Mouse (Mus musculus): ENCODE results near the gene Gpm6a. TPM values are rescaled to one million over a fixed set of nuclear protein-coding genes. Genes with fewer than 3 reads are reported as not detected.
"Not testable (repeated sequence)": the region's sequence is repeated elsewhere in the genome, so short reads cannot be mapped to it uniquely, and the experiment has no call there.

The Gpm6a gene
- total RNA-seq, 2 experiments from 2014 or later, result 959 to 981 TPM

DNA sequence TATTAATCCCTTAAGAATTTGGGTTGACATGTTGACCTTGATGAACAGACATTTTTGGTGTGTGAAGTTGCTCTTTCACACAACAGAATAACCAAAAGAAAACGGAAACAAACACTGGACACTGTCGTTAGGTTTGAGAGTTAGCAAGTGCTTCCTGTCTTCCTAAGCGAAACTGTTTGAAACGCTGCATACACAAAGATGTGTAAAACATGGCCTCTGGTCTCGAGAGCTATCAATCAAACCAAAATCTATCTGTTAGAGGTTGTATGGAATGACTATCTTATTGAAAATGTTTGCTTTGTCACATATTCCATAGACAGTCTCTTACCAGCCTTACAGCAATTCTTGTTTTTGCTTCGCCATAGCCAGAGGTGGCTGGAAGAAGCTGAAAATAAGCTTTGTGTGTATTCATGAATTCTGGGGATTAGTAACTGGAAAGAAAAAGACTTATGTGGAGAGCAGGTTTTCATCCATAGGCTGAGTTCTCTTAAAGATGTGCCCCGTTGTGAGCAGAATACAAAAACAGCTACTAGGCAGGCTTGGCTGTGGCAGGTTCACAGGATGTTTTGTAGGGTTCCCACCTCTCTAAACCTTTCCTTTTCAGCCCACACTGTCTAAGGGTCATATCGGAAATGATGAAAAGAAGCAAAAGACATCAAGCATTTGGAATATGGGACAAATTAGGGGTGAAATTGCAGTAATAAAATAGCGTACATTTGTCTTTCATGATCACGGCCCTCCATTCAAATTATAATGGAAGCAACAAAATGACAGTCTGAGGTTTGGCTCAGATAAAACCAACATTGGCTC lies 71.4 kb downstream of the Gpm6a start:
- TF ChIP-seq CTCF (conservative IDR thresholded peaks at IDR 0.05), result no peak
- DNase-seq (ENCODE audit: low spot score in 2 of 2), result no peak
- peak overlapping the region; percentile 85 for H3K27ac ChIP-seq
- peak overlapping the region; percentile 19 for H3K4me3 ChIP-seq

DNA sequence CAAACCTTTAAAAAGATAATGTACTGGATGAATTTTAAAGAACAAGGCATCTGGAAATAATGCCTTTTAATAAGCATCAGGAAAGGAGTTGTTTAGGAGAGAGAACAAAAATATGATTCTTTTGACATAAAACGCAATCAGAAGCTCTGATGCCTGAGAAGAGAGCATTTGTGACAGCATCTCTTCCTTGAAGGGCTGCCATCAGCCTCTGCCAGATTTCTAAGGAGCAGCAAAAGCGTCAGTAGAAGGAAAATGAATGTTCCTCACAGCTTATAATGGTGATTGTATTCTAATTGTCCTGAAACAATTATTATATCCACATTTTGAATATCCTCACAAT lies 72.0 kb downstream of the Gpm6a start:
- H3K4me3 ChIP-seq, result peak overlapping the region; percentile 19; the same call in 1 of the 2 replicates
- DNase-seq (ENCODE audit: low spot score in 2 of 2), result no peak
- peak overlapping the region; percentile 85 for H3K27ac ChIP-seq
- no peak for TF ChIP-seq CTCF (conservative IDR thresholded peaks at IDR 0.05)

DNA sequence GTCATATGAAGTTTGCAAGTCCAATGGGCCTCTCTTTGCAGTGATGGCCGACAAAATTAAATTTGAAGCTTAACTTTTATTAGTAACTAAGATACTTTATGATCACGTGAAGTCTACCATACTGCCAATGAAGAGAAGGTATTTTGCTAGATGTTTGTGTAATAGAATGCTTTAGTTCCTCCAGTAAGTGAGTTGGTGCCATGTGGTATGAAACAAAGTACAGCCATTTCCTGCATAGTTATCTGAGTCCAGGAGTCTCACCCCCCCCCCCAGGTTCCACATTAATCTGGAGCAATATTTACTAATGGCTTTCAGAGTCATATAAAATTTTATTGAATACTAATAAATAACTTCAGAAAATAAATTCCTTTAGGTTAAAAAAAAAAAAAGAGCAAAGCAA lies 73.7 kb downstream of the Gpm6a start:
- no peak for TF ChIP-seq CTCF (conservative IDR thresholded peaks at IDR 0.05)
- Histone ChIP-seq H3K27ac (peak overlapping the region; percentile 61; the same call in 1 of the 2 replicates), H3K4me3 (no peak overlapping the region)
- no peak for DNase-seq (ENCODE audit: low spot score in 2 of 2)

DNA sequence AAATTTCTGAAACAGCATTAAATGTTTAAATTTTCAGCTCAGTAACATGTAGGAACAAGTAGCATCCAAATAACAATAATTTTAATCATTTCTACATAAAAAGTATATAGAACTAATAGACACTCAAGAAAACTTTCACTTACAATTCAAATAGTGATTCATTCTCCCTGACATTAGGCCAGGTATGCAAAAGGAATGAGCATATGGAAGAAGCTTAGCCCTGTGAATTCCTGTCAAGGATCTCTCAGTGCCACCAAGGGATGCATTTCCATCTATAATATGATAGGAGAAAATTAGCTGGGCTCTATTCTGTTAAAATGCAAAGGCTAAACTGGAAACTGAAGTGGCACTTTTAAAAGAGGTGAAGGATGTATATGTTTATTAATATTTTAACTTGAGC lies 76.5 kb downstream of the Gpm6a start:
- Histone ChIP-seq H3K4me3 (no peak overlapping the region), H3K27ac (peak overlapping the region; percentile 72; the same call in 1 of the 2 replicates)
- TF ChIP-seq CTCF (conservative IDR thresholded peaks at IDR 0.05), result no peak
- no peak for DNase-seq (ENCODE audit: low spot score in 2 of 2)

DNA sequence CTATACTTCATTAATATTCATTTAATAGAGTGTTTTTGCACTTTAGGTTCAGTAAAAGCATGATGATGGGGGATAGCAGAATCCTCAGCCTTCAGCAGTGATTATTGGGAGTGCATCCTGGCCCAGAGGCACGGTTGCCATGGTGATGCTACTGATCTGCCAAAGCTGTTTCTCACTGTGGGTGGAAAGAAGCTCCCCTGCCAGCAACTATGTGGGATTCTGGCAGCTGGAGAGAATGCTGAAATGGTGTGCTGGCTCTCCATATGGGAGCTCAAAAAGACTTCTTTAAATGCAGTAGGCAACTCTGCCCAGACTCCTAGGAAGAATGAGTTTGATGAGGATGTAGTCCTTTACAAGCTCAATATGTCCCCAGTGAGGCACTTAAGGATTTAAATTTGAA lies 79.7 kb downstream of the Gpm6a start:
- peak; percentile 94 to 97 for DNase-seq (ENCODE audit: low spot score in 2 of 2)
- no peak for TF ChIP-seq CTCF (conservative IDR thresholded peaks at IDR 0.05)
- H3K4me3 ChIP-seq, result peak overlapping the region; percentile 15; the same call in 1 of the 2 replicates
- peak overlapping the region; percentile 89 for H3K27ac ChIP-seq

DNA sequence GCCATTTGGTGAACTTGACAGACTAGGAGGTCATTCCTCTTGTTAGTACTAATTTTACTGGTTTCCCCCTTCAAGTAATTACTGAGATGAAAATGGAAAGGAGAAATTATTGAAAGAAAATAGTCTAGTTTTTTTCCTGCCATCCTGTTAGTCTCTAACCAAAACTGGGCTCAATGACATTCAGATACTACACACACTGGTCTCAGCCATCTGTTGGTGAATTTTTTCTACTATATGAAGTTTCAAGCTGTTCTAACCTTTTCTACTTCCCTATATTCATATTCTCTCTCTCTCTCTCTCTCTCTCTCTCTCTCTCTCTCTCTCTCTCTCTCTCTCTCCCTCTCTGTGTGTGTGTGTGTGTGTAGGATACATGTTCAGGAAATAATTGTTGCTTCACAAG lies 80.8 kb downstream of the Gpm6a start:
- DNase-seq (ENCODE audit: low spot score in 2 of 2), result no peak
- H3K4me3 ChIP-seq, result peak overlapping the region; percentile 15; the same call in 1 of the 2 replicates
- TF ChIP-seq CTCF (conservative IDR thresholded peaks at IDR 0.05), result no peak
- H3K27ac ChIP-seq, result peak overlapping the region; percentile 89

DNA sequence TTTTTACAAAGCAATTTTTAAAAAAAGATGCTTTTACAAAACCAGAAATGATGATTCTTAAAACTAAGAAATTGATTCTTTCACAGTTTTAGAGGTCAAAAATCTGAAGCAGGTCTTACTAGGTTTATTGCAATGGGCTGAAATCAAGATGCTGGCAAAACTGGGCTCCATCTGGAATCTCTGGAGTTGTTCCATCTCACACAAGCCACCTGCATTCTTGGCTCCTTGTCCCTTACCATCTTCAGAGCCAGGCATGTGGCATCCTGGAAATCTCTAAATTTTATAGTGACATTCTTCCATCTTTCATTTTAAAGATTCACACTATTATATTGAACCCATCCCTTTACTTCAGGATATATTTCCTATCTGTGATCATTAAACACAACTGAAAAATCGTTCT lies 88.3 kb downstream of the Gpm6a start:
- DNase-seq (ENCODE audit: low spot score in 2 of 2), result no peak
- no peak overlapping the region for H3K4me3 ChIP-seq
- TF ChIP-seq CTCF (conservative IDR thresholded peaks at IDR 0.05), result no peak

DNA sequence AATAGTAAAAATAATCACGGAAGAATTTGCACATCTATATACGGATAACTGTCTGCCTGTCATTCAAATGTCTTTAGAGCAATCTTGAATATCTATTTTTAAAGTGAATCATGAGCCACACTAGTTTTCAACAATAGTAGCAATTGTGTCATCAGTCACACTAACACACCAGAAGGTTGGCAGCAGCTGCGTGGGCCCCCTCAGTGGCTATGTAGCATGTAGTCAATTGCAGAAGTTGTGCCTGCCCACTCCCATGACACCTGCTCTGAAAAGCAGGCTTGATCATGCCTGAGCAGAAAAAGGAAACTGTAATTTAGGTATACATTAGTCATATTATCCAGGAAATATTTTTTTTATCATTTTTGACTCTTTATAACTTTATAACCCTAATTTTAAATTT lies 93.8 kb downstream of the Gpm6a start:
- DNase-seq (ENCODE audit: low spot score in 2 of 2), result peak; percentile 81 to 84
- peak overlapping the region; percentile 80 for H3K27ac ChIP-seq
- TF ChIP-seq CTCF (conservative IDR thresholded peaks at IDR 0.05), result no peak
- H3K4me3 ChIP-seq, result no peak overlapping the region

More for the DNA sequence above, 88.3 kb downstream of the Gpm6a start:
- peak overlapping the region; percentile 8; the same call in 1 of the 2 replicates for H3K27ac ChIP-seq

DNA sequence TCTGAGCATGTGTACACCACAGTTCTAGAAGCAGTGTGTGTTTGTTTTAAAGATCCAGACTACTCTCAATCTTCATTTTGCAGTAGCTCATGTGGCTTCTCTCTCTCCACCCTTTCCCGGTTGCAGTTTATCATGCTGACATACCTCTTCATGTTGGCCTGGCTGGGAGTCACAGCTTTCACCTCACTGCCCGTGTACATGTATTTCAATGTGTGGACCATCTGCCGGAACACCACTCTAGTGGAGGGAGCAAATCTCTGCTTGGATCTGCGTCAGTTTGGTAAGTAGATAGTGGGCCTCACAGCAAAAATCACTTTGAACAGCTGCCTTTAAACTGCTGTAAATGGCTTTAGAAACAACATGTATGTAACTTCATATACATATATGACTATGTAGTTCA lies 95.3 kb downstream of the Gpm6a start:
- DNase-seq (ENCODE audit: low spot score in 2 of 2), result no peak
- H3K4me3 ChIP-seq, result no peak overlapping the region
- no peak for TF ChIP-seq CTCF (conservative IDR thresholded peaks at IDR 0.05)
- peak overlapping the region; percentile 80 for H3K27ac ChIP-seq

DNA sequence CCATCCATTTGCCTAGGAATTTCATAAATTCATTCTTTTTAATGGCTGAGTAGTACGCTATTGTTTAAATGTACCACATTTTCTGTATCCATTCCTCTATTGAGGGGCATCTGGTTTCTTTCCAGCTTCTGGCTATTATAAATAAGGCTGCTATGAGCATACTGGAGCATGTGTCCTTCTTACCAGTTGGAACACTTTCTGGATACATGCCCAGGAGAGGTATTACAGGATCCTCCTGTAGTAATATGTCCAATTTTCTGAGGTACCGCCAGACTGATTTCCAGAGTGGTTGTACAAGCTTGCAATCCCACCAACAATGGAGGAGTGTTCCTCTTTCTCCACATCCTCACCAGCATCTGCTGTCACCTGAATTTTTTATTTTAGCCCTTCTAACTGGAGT lies 114.2 kb downstream of the Gpm6a start:
- H3K4me3 ChIP-seq; DNase-seq (ENCODE audit: low spot score in 2 of 2): not testable (repeated sequence)

DNA sequence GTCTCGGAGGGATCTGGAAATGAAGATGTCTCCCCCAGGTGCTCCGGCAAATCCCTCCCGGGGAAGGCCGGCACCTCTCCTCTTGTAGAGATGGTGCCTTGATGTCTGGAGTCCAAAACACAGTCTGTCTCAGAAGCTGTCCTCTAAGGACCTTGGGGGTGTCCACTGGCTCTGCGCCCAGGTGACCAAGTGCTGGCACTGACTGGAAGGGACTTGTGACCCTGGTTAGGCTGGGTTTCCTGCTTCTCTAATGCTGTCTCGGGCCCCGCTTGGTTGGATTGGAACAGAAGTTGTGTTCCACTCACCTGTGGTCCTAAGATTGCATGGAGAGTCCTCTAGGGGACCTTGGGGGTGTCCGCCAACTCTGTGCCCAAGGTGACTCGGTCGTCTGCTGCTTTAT lies 118.8 kb downstream of the Gpm6a start:
- no peak for TF ChIP-seq CTCF (conservative IDR thresholded peaks at IDR 0.05)
- Histone ChIP-seq H3K4me3 (no peak overlapping the region), H3K27ac (no peak overlapping the region)
- DNase-seq (ENCODE audit: low spot score in 2 of 2), result no peak

More for the DNA sequence above, 114.2 kb downstream of the Gpm6a start:
- not testable (repeated sequence) for H3K27ac ChIP-seq

DNA sequence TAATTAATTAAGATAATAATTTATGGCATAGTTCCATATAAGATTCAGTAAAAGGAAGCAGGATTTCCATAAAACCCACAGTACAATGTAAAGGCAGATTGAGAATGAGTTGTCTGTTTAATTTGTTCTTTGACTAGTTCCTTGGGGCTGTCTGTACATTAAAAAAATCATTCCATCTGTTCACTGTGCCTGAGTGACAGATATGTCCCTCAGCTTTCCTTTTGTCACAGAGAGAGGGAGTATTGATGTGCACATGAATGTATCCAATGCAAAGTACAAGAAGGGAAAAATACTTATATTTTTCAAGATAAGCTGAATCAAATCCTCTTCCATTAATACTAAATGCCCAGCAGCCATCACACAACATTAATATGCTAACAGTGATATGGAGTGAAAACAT lies 147.6 kb downstream of the Gpm6a start:
- Histone ChIP-seq H3K4me3 (no peak overlapping the region), H3K27ac (peak overlapping the region; percentile 46)
- TF ChIP-seq CTCF (conservative IDR thresholded peaks at IDR 0.05), result 0 out of 2 replicates have a peak, but pooled peaks have one; percentile 12
- DNase-seq (ENCODE audit: low spot score in 2 of 2), result peak in 1 of 2 experiments; percentile 21

DNA sequence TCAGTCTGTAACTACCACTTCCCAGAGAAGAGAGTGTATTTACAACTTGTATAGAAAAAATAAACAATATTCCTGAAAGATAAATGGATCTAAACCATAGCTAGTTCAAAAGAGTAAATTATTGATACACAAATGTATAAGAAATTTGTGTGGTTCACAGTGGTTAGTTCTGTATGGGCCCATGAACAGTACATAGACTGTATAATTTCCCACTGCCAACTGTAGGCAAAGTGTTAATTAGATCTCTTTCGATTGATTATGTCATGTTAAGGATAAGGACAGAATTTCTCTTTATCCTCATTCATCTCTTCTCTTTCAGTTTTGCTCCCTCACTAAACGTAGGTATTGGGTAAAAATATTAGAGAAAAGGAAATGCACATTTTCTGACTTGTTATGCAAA lies 148.4 kb downstream of the Gpm6a start:
- no peak for DNase-seq (ENCODE audit: low spot score in 2 of 2)
- Histone ChIP-seq H3K27ac (peak overlapping the region; percentile 46), H3K4me3 (no peak overlapping the region)
- TF ChIP-seq CTCF (conservative IDR thresholded peaks at IDR 0.05), result no peak

DNA sequence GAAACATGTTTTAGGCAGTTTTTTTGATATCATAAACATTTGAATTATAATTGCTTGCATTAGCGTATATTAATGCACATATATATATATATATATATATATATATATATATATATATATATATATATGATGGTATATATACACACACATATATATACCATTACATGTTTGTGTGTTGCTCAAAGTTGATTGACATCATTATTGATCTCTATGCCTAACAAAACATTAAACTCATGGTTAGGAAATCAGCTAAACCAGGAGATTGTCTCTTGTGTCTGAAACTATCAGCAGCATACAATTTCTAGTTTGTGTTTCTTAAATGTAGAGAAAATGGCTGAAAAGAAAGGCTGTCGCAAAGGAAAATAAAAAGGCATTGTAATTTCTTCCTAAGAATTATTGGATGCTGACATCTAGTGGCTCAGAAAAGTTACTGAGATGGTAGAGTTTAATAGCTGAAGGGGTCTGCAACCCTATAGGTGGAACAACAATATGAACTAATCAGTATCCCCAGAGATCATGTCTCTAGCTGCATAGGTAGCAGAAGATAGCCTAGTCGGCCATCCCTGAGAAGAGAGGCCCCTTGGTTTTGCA lies 149.3 kb downstream of the Gpm6a start:
- no peak overlapping the region for H3K27ac ChIP-seq
- TF ChIP-seq CTCF (conservative IDR thresholded peaks at IDR 0.05), result peak; percentile 82
- DNase-seq (ENCODE audit: low spot score in 2 of 2), result peak in 1 of 2 experiments; percentile 17
- peak overlapping the region; percentile 31; the same call in 1 of the 2 replicates for H3K4me3 ChIP-seq

Other genes with a start within 250 kb of the Gpm6a start
- 10 to 100 TPM; 34.4 to 35.2 TPM for gene Wdr17, start 67.7 kb upstream of the Gpm6a start, total RNA-seq (2021)